Mouse (Mus musculus) layer of hippocampus, adult 11-12 months (tissue): ENCODE measurements around the gene Lama5.
"Not testable (repeated sequence)": the region's sequence is repeated elsewhere in the genome, so short reads cannot be mapped to it uniquely, and the experiment has no call there.

Source experiments
- DNase-seq: peaks from one replicate; pipeline ENCODE4 v3.0.0; 2022; ENCODE audit warnings: low spot score

The Lama5 gene

DNA sequence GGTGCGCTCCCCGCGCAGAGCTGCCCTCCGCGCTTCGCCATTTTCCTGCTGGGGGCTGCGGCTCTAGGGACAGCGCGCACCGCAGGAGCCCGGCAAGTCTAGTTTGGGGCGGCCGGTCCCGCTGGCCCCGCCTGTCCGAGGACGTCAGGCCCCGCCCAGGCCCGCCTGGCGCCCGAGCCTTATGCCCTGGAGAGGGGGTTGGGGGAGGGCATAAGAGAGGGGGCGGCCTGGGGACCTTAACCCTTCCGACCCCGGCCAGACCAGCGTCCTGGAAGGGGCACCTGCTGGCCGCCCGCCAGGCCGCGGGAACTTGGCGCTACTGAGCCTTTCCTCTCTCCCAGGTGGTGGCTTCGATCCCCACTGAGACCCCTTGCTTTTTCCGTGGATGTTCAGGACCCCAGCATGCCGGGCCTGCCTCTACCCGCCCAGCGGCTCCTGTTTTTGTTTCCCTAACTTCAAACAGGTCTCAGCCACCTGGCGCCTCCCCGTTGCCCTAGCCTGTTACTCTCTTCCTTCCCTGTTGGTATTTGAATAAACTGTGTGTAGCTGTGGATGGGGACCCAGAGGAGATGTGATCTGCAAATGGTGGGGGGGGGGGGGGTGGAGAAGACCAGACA lies at the start of gene Lama5:
TSS of gene Lama5 (minus strand) at position 98 of the 617 bp plus-strand sequence.
- no peak for DNase-seq

DNA sequence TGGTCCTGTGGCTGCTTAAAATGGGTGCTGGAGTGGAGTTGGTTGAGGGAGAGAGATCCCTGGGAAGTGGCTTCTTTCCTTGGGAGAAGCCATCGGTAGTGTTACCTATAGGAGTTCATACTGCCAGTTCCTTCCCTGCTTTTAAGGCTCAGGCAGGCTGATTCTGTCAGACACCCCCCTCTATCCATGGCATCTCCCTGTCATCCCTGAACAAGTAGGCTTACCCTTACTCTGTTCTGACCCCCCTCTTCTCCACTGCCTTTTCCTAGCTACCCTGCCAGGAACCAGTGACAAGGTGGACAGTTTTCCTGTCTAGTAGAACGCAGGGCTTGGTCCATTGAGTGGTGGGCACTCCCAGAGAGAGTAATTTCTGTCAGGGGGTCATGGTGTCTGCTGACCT lies 48.9 kb upstream of the Lama5 start:
- no peak for DNase-seq

DNA sequence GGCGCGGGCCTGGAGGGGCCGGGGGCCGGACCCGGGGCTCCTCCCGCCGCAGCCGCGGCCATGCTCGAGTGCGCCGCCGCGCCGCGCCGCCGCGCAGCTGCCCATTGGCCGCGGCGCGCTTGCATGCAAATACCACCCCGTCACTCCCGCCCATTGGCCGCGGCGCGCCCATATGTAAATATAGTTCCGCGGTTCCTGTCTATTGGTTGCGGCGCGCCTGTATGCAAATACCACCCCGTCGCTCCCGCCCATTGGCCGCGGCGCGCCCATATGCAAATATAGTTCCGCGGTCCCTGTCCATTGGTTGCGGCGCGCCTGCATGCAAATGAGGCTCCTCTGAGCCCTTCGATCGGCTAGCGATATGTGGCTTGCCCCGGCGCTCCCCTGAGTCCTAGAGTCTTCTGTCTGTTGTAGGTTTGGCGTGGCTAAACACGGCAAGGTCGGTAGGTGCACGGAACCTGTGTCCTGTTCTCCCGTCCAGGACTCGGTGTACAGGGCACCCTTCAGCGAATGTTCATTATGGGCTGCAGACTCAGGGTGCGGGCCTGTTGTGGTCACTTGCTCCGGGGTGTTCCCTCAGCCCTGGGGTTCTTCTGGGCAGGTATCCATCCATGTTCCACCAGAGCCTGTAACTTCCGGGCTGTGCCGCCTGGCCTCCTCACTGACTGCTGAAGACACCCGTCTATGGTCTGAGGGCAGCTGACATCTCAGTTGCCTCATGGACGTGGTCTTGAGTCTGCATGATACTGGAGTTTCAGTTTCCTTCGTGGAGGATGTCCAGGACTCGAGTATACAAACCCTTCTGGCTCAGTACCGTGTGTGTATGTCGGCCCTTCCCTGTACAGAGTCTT lies 48.0 kb upstream of the Lama5 start, which contains the start of gene Cables2:
TSS of gene Cables2 (minus strand) at position 103 of the 851 bp plus-strand sequence.
- DNase-seq, result peak; percentile 94

DNA sequence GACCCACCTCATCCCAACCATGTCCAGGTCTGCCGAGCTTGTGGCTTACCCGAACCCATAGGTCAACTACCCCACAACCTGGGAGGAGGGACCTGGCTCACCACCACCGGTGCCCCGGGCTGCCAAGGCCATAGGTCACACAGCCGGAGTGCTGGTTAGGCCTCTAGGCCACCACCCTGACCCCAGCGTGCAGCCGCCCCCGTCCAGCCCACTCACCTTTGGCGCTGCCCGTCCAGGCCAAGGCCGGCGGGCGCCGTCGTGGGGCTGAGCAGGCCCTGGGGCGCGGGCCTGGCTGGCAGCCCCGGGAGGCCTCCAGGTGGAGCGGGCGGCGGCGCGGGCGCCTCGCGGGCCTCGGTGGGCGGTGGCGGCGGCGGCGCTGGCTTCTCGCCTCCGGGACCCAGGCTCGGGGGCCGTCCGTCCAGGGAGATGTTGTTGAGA lies 47.2 kb upstream of the Lama5 start:
- DNase-seq, result no peak

DNA sequence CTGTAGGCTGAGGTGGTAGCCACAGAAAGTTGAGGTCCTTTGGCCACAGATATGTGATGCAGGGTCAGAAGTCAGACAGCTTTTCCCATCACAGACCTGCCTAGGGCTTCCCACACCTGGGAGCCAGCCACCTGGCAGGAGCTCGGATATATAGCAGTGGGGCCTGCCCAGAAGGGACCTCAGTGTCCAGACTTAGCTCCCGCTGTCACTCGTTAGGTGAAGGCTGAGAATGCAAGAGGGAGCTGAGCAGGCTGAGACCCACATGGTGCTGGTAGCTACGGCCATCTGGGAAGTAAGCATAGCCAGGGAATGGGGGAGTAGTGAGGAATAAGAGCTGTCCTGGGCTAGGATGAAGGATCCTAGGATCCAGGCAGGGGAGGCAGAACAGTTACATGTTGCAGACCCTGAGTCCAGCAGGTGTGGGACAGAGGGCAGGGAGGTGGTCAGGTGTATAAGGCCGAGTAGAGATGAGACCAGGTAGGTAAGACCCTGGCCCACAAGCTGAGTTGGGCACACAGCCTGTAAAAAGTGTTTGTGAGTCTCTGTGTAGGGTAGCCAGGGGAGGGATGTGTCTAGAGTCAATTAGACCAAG lies 46.2 kb upstream of the Lama5 start:
- DNase-seq, result no peak

DNA sequence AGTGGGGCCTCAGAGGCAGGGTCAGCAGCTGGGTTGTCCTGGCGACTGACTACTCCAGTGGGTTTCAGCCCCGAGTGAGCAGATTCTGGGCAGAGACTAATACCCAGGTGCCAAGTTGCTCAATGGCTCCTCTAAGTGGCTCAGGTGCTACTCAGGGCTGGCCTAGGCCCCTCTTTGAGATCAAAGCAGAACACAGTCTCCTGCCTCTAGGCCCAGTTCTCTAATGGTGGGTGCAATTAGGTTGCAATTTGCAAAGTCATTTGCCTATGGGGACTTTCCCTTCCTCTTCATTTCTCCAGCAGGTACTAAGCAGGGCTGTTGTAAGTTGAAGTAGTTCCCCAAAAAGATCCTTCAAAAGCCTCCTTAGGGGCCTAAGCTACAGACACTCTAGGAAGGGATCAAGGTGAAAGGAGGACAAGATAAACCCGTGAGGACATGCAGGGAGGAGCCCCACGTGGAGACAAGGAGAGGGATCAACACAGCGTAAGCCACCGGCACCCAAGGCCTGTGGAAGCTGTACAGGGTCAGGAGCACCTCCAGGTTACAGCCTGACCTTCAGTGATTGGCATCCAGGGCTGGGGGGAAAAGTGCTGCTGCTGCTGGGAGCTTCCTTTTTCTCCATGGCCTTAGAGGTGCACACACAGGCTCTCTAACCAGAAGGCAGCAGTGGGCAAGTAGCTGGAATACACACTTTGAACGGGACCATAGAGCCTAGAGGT lies 45.0 kb upstream of the Lama5 start:
- no peak for DNase-seq

DNA sequence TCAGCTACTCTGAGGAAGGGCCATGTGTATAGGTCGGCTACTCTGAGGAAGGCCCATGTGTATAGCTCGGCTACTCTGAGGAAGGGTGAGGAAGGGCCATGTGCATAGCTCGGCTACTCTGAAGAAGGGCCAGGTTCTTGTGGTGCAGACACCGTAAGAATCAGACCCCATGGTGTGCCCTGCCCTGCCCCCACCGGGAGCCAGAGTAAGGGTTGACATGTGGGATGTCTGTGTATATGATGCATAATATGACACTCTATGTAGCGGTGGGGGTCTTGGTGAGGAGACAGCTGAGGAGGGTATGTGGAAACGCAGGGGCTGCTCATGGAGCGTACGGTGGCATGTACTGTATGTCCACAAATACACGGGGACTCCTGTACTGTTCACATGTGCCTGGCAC lies 43.7 kb upstream of the Lama5 start:
- no peak for DNase-seq

DNA sequence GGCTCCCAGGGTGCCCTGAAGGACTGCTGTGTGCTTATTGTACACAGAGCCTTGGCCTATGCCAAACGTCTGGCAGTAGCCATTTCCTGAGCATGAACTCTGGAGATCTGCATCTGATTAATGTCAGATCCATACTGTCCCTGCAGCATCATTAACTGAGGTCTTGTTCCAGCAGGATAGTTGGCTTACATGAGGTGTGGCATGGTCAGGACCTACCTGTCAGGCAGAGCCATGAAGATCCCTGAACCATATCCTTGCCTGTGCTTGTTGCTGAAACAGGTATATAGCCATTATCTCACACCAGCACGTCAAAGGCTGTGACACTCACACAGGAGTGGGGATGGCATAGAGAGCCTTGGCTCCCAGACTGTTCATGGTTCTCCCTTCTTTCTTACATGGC lies 42.3 kb upstream of the Lama5 start:
- no peak for DNase-seq

DNA sequence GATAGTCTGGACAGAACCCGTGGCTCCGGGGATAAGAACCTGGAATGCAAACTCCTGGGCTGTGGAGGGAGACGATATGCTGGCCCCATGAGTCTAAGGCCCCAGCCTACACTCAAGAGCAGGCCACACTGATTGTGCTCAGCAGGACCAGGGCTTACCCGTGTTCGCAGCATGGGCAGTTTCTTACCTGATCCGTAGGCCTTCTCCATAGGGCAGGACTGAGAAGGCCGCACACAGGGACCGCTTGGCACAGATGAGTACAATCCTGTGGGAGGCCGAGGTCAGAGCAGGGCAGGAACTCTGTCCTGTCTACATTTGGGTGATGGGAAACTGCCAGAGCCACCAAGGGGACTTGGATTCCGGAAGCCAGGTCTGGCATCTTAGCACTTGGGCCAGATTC lies 37.2 kb upstream of the Lama5 start:
- DNase-seq, result no peak

DNA sequence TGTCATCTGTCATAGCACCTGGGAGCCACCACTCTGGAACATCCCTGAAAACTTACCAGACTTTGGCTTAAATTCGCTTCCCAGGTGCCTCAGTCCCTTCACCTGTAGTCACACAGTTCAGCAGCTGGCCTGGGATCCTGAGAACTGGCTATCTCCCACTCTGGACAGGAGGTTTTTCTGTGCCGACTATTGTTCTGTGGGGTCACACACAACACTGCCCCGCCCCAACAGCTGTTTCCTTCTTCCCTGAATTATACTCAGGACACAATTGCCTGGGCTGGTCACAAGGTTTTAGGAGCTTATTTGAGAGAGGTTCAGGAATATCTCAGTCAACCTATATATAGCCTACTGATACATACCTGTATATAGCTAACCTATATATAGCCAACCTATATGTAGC lies 36.8 kb upstream of the Lama5 start:
- no peak for DNase-seq

DNA sequence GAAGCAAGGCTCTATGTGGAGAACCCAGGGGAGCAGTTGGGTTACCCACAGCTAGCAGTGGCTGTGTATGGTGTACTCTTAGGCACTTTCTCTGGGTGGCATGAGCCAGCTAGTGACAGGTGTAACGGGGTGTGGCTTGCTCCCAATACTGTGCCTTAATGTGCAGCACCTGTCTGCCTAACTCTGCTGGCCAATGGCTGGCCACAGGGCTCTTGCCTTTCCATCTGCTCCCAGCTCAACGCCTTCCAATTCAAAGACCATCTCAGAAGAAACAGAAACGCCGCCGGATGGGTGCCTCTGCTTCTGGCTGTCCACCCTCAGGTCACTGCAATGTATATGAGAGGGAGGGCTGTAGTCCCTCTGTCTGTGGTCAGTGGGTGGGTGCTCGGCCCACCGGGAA lies 36.2 kb upstream of the Lama5 start:
- no peak for DNase-seq

DNA sequence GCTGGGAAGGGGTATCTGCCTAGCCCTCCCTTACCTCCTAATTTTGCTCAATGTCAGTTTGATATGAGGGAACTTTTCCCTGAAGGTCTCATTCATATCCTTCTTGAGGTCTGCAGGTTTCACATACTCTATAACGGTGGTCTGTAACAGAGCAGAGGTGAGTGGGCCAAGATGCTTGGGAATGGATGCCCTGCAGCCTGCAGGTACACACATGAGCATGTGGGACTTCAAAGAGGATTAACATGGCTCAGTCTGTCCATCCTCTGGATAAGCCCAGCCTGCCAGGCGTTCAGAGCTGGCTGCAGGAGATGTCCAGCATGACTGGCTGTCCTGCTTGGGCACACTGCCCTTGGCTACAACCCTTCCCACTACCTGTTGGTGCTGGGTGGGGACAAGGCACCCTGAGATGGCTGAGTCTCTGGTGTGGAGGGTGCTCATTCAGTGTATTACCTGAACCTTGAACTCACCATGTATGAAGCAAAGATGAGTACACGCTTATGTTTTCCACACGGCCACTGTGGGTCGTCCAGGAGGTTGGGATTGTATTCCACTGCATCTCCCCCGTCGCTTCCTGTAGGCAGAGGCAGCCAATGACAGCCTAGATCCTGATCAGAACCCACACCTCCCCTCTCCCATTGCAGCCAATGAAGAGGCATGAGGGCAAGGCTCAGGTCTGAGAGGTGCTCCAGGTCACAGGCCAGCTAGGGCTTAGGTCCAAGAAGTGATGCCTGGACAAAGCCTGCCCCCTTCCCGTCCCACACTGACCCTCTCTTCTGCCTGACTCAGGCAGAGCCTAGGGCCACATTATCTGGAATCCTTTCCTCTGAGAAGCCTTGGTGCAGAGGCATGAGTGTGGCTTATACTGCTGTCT lies 35.2 kb upstream of the Lama5 start:
- no peak for DNase-seq

DNA sequence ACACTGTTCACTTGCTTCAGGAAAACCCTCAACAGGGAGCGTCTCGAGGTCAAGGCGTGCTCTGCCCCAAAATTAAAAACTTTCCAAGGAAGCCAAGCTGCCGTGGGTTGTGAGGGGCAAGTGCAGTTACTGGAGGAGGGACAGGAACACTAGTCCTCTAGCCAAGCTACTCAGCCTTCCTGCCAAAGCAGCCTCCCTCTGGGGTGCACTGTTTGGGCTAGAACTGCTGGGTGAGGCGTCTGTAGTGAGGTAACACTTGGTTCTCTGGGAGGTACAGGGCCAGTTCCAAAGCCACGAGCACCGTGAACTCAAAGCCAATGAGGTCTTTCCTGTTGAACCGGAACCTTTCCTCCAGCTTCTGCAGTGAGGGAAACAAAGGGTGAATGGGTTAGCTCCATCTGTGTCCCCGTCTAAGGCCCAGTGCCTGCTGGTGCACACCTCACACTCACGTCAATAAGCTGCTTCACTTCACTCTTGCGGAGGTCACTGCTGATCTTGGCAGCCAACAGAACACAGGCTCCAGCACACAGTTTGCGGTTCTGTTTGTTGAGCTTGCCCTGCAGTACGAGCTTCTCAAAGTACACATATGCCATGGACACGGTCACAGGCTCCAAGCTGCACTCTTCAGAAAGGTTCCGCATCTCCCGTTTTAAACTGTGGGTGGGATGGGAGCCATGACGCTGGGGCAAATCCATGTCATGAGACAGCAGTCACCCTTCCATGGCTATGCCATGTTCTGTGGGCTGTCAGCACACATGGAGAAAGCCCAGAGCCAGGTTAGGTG lies 34.4 kb upstream of the Lama5 start:
- not testable (repeated sequence) for DNase-seq

DNA sequence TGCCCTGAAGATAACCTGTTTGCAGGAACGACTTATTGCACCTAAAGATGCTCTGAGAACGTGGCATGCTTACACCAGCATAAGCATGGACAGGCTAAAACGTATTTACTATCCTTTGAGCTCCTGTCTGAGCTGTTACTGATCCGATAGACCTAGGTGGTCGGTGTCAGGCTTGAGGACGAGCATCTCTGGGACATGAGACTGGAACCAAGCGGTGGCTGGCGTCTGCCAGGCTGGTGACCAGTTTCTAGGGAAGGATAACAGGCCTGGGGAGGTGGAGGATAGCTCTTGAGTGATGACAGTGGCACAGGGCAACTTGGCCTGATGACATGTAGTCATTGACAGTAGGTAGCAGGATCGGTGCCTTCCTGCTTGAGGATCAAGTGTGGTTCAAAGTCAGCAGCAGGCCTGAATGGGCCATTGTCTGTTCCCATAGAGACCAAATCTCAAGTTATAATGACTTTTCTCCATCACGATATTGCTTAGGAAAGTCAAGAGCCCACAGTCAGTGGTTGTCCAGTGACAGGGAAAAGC lies 33.4 kb upstream of the Lama5 start:
- not testable (repeated sequence) for DNase-seq

DNA sequence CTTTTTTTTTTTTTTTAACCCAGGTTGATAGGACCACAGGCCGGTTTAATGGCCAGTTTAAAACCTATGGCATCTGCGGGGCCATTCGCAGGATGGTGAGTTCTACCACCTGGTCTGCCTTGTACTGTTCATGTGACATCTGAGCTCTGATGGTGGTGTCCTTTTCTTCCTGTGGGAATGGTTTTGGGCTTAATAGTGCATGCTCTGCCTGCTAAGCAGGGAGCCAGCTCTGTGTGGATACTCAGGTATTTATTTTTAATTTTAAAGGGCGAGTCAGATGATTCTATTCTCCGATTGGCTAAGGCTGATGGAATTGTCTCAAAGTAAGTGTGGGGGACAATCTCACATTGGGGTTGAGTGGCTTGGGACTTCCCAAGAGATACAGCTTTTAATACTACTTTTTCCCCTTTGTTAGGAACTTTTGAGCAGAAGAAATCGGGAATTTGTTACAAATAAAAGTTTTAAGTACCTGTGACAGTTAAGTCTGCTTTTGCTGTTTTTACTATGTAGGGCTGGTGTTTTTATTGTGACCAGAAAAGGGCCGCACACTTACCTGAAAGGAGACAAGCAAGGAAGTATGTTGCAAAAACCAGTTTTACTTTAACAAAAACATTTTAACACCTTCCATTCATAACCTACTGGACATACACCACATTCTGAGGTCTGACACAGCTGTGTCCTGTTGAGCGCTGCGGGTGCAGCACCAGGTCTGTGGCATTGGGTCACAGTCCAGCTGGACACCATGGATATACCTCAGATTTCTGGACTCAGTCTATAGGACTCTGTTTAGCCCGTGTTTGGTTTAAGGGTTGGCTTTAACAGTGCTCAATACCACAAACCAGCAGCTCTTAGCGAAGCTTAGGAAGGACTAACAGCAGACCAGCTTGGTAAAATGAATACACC lies 32.6 kb upstream of the Lama5 start:
- DNase-seq, result no peak

DNA sequence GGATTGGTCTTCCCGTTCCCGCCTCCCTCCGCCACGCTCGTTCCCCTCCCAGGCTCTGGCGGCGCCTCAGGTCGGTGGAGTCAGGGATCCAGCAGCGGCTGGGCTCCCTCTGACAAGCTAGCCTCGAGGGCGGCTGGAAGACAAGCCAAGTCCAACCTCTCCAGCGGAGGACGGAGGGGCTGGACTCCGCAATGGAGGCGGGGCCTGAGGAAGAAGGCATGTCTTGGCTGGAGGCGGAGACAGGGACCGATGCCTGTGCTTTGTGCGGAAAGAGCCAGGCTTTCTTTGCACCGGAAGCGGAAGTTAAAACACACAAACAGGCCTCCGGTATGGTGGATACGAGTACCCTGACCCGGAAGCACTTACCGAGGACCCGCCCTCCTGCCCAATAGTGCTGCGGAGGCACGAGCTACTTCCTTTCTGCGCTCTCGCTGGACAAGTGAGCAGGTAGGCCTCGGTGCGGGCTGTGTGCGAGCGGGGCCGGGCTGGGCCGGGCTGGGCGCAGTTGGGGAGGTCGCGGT lies 31.4 kb upstream of the Lama5 start, which contains the start of gene Rps21:
TSS of gene Rps21 (plus strand) at position 377 of the 521 bp plus-strand sequence.
- peak; percentile 98 for DNase-seq

DNA sequence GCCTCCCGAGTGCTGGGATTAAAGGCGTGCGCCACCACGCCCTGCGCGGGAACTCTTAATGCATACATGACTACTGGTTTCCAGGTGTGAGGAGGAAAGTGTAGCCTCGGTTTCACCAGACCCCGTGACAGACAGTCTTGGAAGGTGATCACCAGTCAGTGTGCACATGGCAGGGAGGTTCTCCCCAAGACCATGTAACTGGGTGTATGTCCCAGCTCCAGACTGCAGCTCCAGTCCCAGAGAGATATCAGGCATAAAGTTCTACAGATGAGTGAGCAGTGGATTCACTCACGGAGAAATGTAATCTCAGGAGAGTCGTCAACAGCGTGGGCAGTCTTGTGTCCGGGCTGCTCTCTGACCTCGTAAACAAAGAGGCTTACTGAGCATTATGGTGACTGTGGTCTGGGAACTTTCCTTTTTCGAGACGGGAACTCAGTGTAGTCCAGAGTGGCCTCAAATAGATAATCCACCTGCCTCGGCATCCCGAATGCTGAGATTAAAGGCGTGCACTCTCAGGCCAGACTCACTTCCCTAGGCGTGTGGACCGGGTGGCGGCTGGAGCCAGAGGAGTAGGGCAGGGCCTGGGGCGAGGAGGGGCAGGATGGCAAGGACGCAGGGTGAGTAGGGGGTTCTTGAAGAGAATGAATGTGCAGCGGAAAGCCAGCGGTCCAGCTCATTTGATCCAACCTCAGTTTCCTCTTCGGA lies 30.8 kb upstream of the Lama5 start:
- no peak for DNase-seq

DNA sequence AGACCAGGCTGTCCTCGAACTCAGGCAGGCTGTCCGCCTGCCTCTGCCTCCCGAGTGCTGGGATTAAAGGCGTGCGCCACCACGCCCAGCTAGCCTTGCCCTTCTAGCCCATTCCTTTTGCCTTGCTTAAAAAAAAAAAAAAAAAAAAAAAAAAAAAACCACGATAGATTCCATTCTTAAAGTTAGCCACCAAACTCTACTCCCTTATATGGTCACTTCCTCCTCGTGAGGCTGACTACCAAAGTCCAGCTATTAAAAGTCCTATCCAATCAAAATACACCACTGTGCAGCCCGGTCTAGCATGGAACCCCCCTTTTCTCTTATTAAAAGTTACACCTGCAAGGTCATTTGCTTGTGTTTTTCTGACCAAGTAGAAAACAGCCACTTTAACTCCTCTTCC lies 30.0 kb upstream of the Lama5 start:
- no peak for DNase-seq
